In genomic region chr2:171586217-171586852, GRCm38 (mm10) we compare ENCODE assay signal across 17 mouse cellular contexts.
A peak's percentile ranks its signal among the peaks of the same experiment; 100 is the strongest.
DNase-seq lines count a peak whose midpoint lies in the region; ATAC-seq and TF ChIP-seq lines count a peak whose summit lies in the region.
"Had no signal": no experiment of that assay in that cellular context is flagged by ENCODE, and none has a peak within 500 bp of the region (broad histone marks: within the 10 kb centered on the region; RNA-seq: fewer than 3 reads in every experiment).

No protein-coding gene starts in this region.

- no peak for DNase-seq in cerebellum, postnatal 36 days
- DNase-seq in limb, embryonic 14.5 days (ENCODE audit: low spot score), result peak; percentile 42
- DNase-seq in limb, embryonic 10.5 days (ENCODE audit: low spot score), result no peak
- peak; percentile 24 to 81 for DNase-seq in left cerebral cortex, postnatal 25 days (ENCODE audit: low spot score in 2 of 2)
- DNase-seq in layer of hippocampus, postnatal 14 days (ENCODE audit: low spot score in 2 of 2), result no peak
- no peak for DNase-seq in layer of hippocampus, adult 9-10 months (ENCODE audit: low spot score)
- DNase-seq: cerebellum, adult 18-20 months; gastrocnemius, postnatal 14 days; lung, embryonic 14.5 days; thymus, adult 2 months had no signal

- peaks cover 6% of the 10 kb centered on the region; the same call in 1 of the 2 replicates for H3K4me1 ChIP-seq in limb, embryonic 14.5 days (ENCODE audit: control insufficient read depth, insufficient read depth, low read length)
- H3K4me1 ChIP-seq in limb, embryonic 10.5 days, result peaks cover 11% of the 10 kb centered on the region
- no peaks in the 10 kb centered on the region for H3K4me1 ChIP-seq in intestine, embryonic 16.5 days (ENCODE audit: control insufficient read depth, insufficient read depth, low read length)
- H3K4me1 ChIP-seq: heart, embryonic 12.5 days had no signal

- no peak overlapping the region for H3K9ac ChIP-seq in limb, embryonic 14.5 days (ENCODE audit: low read depth, low read length, severe bottlenecking)
- H3K9ac ChIP-seq in intestine, embryonic 16.5 days (ENCODE audit: low read depth, low read length), result no peak overlapping the region
- H3K9ac ChIP-seq: heart, embryonic 12.5 days; limb, embryonic 15.5 days; lung, embryonic 14.5 days; midbrain, embryonic 13.5 days; neural tube, embryonic 12.5 days had no signal

- H3K9me3 ChIP-seq in limb, embryonic 14.5 days (ENCODE audit: control insufficient read depth, low read length), result no peaks in the 10 kb centered on the region
- H3K9me3 ChIP-seq in limb, embryonic 10.5 days (replicated peaks), result no peaks in the 10 kb centered on the region
- no peaks in the 10 kb centered on the region for H3K9me3 ChIP-seq in intestine, embryonic 16.5 days (ENCODE audit: control insufficient read depth, low read length)
- H3K9me3 ChIP-seq: heart, embryonic 12.5 days; hindbrain, embryonic 10.5 days; limb, embryonic 15.5 days; midbrain, embryonic 13.5 days; neural tube, embryonic 12.5 days had no signal

- H3K36me3 ChIP-seq in limb, embryonic 14.5 days (ENCODE audit: control insufficient read depth, insufficient read depth, low read length), result no peaks in the 10 kb centered on the region
- no peaks in the 10 kb centered on the region for H3K36me3 ChIP-seq in limb, embryonic 10.5 days
- H3K36me3 ChIP-seq in intestine, embryonic 16.5 days (ENCODE audit: control insufficient read depth, insufficient read depth, low read length), result no peaks in the 10 kb centered on the region
- H3K36me3 ChIP-seq: heart, embryonic 12.5 days; hindbrain, embryonic 10.5 days; limb, embryonic 15.5 days; midbrain, embryonic 13.5 days; neural tube, embryonic 12.5 days had no signal

- 48% methylated on average over 6 of the region's 6 CpGs for WGBS in limb, embryonic 14.5 days
- 93% methylated on average over 6 of the region's 6 CpGs for WGBS in limb, embryonic 10.5 days
- 83% methylated on average over 6 of the region's 6 CpGs for WGBS in intestine, embryonic 16.5 days

- no peak overlapping the region for H3K4me3 ChIP-seq in limb, embryonic 14.5 days (replicated peaks; ENCODE audit: low read length)
- no peak overlapping the region for H3K4me3 ChIP-seq in limb, embryonic 10.5 days
- no peak overlapping the region for H3K4me3 ChIP-seq in intestine, embryonic 16.5 days (ENCODE audit: low read length)
- H3K4me3 ChIP-seq: heart, embryonic 12.5 days; hindbrain, embryonic 10.5 days; limb, embryonic 15.5 days; midbrain, embryonic 13.5 days; neural tube, embryonic 12.5 days had no signal

- TF ChIP-seq POLR2A in limb, embryonic 14.5 days (IDR thresholded peaks at IDR 0.05; ENCODE audit: borderline replicate concordance, extremely low read depth, insufficient read depth, insufficient read length), result no peak

- ATAC-seq in cerebellum, adult (ENCODE audit: insufficient number of reproducible peaks, low FRiP score, low TSS enrichment), result 0 out of 2 replicates have a peak, but pooled peaks have one; percentile 31
- no peak for ATAC-seq in limb, embryonic 14.5 days (ENCODE audit: low FRiP score, low read depth)
- ATAC-seq in intestine, embryonic 16.5 days, result peak; percentile 67

- H3K27ac ChIP-seq in limb, embryonic 14.5 days (replicated peaks; ENCODE audit: low read depth, low read length), result no peak overlapping the region
- no peak overlapping the region for H3K27ac ChIP-seq in limb, embryonic 10.5 days
- H3K27ac ChIP-seq in intestine, embryonic 16.5 days (ENCODE audit: low read length), result no peak overlapping the region
- H3K27ac ChIP-seq: limb, embryonic 15.5 days; neural tube, embryonic 12.5 days had no signal

- no peak overlapping the region for H3K4me2 ChIP-seq in limb, embryonic 14.5 days (replicated peaks; ENCODE audit: low read depth, low read length, severe bottlenecking)
- H3K4me2 ChIP-seq in intestine, embryonic 16.5 days (ENCODE audit: low read depth, low read length), result no peak overlapping the region
- H3K4me2 ChIP-seq: heart, embryonic 12.5 days; limb, embryonic 15.5 days; lung, embryonic 14.5 days; midbrain, embryonic 13.5 days; neural tube, embryonic 12.5 days had no signal

- intact Hi-C loops in left cerebral cortex, postnatal 25 days (cut with DNase I), result loop anchor here (10.0 kb wide), 1 partner anchor 558 kb away; no protein-coding TSS in a partner anchor

- H3K27me3 ChIP-seq in limb, embryonic 14.5 days (ENCODE audit: control insufficient read depth, insufficient read depth, low read length), result no peaks in the 10 kb centered on the region
- H3K27me3 ChIP-seq in limb, embryonic 10.5 days (ENCODE audit: low read depth, poor library complexity, severe bottlenecking), result no peaks in the 10 kb centered on the region
- H3K27me3 ChIP-seq in intestine, embryonic 16.5 days (replicated peaks; ENCODE audit: control insufficient read depth, insufficient read depth, low read length), result no peaks in the 10 kb centered on the region
- H3K27me3 ChIP-seq: heart, embryonic 12.5 days; limb, embryonic 15.5 days; midbrain, embryonic 13.5 days; neural tube, embryonic 12.5 days had no signal

Comparison
In these comparisons a context has a peak if more than half of its experiments do, and no peak if none do; other contexts are left out.
1. DNase-seq: peak in limb, embryonic 14.5 days (single experiment) and left cerebral cortex, postnatal 25 days (2 of 2); none in cerebellum, postnatal 36 days (0 of 2), limb, embryonic 10.5 days (single experiment), layer of hippocampus, postnatal 14 days (0 of 2) and layer of hippocampus, adult 9-10 months (single experiment).